Mouse (Mus musculus) liver, embryonic 14.5 days (tissue): Measurements from ENCODE around the gene Ppp2r5c. TPM values are rescaled to one million over a fixed set of nuclear protein-coding genes. Genes with fewer than 3 reads are reported as not detected.

Experiments used
- ATAC-seq: fragments of 200-750 bp; cut with Nextera tagmentation; 2 replicates; pipeline ENCODE4 v1.8.0; 2017; ENCODE audit warnings: moderate number of reproducible peaks, mild to moderate bottlenecking, moderate library complexity; ENCODE audit not compliant: insufficient read depth
- DNase-seq, 3 experiments: peaks; one replicate each; pipeline ENCODE4 v3.0.0-alpha.2; 2012 to 2013; ENCODE audit warnings: low read depth in 3 of 3, low spot score in 3 of 3
- H3K27ac ChIP-seq: fragments of 300-500 bp; sonication (generic); 2 replicates; pipeline ENCODE4 v1.5.1; 2014; ENCODE audit warnings: moderate library complexity, mild to moderate bottlenecking, control low read depth, inconsistent platforms
- H3K27me3 ChIP-seq: fragments of 300-500 bp; sonication (generic); 2 replicates; pipeline ENCODE4 v1.6.1; 2014; ENCODE audit warnings: mild to moderate bottlenecking, low read length, moderate library complexity; ENCODE audit not compliant: control insufficient read depth, insufficient read depth
- H3K36me3 ChIP-seq: fragments of 300-500 bp; sonication (generic); replicated peaks from 2 replicates; pipeline ENCODE4 v1.6.1; 2014; ENCODE audit warnings: low read depth; ENCODE audit not compliant: control insufficient read depth, insufficient read depth
- H3K4me1 ChIP-seq, 2 experiments: fragments of 200-500 bp in 1 of 2; fragments of 300-500 bp in 1 of 2; sonication (generic) in 1 of 2; replicated peaks; 2 replicates each; pipeline ENCODE4 v1.6.1; 2012 to 2014; ENCODE audit warnings: antibody characterized with exemption in 1 of 2, inconsistent platforms in 1 of 2, low read length in 1 of 2; ENCODE audit not compliant: control insufficient read depth in 2 of 2, insufficient read depth in 2 of 2
- H3K4me2 ChIP-seq: fragments of 300-500 bp; sonication (generic); 2 replicates; pipeline ENCODE4 v1.6.1; 2014; ENCODE audit warnings: low read depth, mild to moderate bottlenecking, control low read depth, moderate library complexity
- H3K4me3 ChIP-seq, 2 experiments: fragments of 200-500 bp in 1 of 2; fragments of 300-500 bp in 1 of 2; sonication (generic) in 1 of 2; 2 replicates each; pipeline ENCODE4 v1.5.1; 2012 to 2014; ENCODE audit warnings: low read depth in 2 of 2, low read length in 2 of 2, mild to moderate bottlenecking in 2 of 2, control low read depth in 1 of 2, inconsistent platforms in 1 of 2, moderate library complexity in 1 of 2; ENCODE audit not compliant: insufficient read depth in 1 of 2
- H3K9ac ChIP-seq: fragments of 300-500 bp; sonication (generic); replicated peaks from 2 replicates; pipeline ENCODE4 v1.6.1; 2014; ENCODE audit warnings: mild to moderate bottlenecking, control low read depth, moderate library complexity
- H3K9me3 ChIP-seq: fragments of 300-500 bp; sonication (generic); 2 replicates; pipeline ENCODE4 v1.6.1; 2016; ENCODE audit warnings: low read length, mixed read lengths; ENCODE audit not compliant: control insufficient read depth
- CTCF ChIP-seq: IDR thresholded peaks from 2 replicates; pipeline ENCODE4 v1.5.1; 2016; ENCODE audit warnings: antibody characterized with exemption, low read depth, control low read depth
- EP300 ChIP-seq: IDR thresholded peaks from 2 replicates; pipeline ENCODE4 v1.6.1; 2016; ENCODE audit warnings: antibody characterized with exemption, low read depth
- WGBS: fragments of 180-500 bp; shearing (Covaris S2); extraction: QIAGEN DNeasy Blood & Tissue Kit; methylation state at CpG from one replicate; pipeline ENCODE4 v1.1.7; 2014; ENCODE audit not compliant: insufficient replicate concordance; 5-methylcytosine and 5-hydroxymethylcytosine counted together
- polyA plus RNA-seq, 2 experiments: library from polyadenylated mRNA; depleted of rRNA in 1 of 2; stranded (reverse) in 1 of 2; unstranded in 1 of 2; fragments of >200 nt; fragmentation: Nextera tagmentation in 1 of 2; extraction: Ambion mirVana in 1 of 2; gene quantifications; 2 replicates each; pipeline versions ENCODE4 v1.2.1 to v1.2.3; 2012 to 2014

Ppp2r5c gene
- polyA plus RNA-seq (2012; rRNA removed) = 13.8 and 22.6 TPM in 2 replicates
- 70.8 and 75.6 TPM in 2 replicates for polyA plus RNA-seq (2014; fragmentation: Nextera tagmentation; extraction: Ambion mirVana)

DNA sequence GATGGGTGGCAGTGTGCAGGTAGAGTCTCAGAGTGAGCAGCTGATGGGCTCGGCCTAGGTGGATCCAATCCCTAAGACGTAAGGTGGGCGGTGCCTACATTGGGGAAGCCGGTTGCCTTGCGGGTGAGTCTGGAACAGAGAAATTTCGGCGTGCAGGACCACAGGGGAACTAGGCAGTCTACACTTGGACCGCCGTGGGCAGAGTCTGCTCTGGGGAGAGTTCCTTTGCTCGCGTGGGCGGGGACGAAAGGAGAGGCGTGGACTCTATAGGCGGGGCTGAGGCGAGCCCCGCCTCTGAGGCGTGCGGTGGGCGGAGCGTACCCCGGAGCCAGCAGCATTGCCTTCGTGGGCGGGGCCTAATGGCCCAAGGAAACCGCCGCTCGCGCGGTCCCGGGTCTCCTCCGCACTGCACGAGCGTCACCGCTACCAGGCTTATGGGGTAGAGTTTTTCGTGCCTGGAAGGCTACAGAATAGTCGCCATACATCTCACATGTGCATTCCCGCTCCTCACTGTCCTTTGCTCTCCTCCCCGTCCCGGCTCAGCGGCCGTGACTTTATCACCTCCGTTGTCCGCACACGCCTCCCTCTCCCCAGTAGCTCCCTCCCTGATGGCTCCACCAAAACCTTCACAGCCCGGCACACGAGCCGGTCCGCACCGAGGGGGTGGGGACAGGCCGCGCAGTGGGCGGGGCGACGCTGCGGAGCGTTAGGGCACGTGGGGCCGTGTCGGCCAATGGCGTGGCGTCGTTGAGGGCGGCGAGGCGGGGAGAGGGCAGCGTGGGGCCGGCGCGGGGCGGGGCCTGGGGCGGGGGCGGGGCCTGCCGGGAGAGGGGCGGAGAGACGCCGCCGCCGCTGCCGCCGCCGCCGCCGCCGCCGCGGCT, at the start of gene Ppp2r5c:
TSS of gene Ppp2r5c (plus strand) at position 831 of the 881 bp plus-strand sequence.
- peak within 1 kb of the TSS; percentile 68 to 87 for H3K4me3 ChIP-seq
- H3K9me3 ChIP-seq = no peaks in the 10 kb centered on the region
- H3K36me3 ChIP-seq = no peaks in the 10 kb centered on the region
- ATAC-seq (peak; percentile 94), DNase-seq (peak; percentile 79 to 87 (median 84))
- peak within 1 kb of the TSS; percentile 85 for H3K27ac ChIP-seq
- peak within 1 kb of the TSS; percentile 82 for H3K4me2 ChIP-seq
- peak within 1 kb of the TSS; percentile 78 for H3K9ac ChIP-seq
- H3K4me1 ChIP-seq = peaks cover 3 to 6% of the 10 kb centered on the region in 2 experiments; a peak in 2 of 4 replicates
- WGBS = under 1% methylated on average over 81 of the region's 86 CpGs
- H3K27me3 ChIP-seq = no peaks in the 10 kb centered on the region
- TF ChIP-seq EP300 (no peak), CTCF (no peak)

- Histone ChIP-seq H3K4me3 (no peak overlapping the region), H3K4me2 (no peak overlapping the region), H3K9me3 (no peaks in the 10 kb centered on the region), H3K27me3 (no peaks in the 10 kb centered on the region), H3K27ac (no peak overlapping the region), H3K4me1 (no peaks in the 10 kb centered on the region), H3K36me3 (no peaks in the 10 kb centered on the region), H3K9ac (no peak overlapping the region)
- 21% methylated on average over 8 of the region's 8 CpGs for WGBS
- no peak for ATAC-seq
- TF ChIP-seq CTCF (peak; percentile 78), EP300 (no peak)
- DNase-seq = no peak
Observed at GRCm38 (mm10) chr12:110398351-110398750, 48.6 kb upstream of the Ppp2r5c start.

DNA sequence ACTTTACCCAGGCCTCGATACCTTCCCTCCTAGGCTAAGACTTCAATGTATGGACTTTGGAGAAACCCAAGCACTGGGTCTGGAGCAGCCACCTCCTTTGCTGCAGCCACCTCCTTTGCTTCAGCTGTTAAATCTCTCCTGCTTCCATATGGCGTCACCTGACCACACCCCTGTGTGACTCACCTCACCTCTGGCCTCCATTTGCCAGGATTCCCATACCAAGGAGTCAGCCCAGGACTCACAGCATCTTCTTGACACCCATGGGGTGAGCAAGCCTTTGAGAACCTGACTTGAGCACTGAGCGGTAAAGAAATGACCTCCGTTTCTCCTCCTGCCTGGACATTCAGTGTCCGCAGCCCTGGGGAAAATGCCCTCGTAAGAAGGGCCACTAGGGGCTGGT, 47.8 kb upstream of the Ppp2r5c start:
- DNase-seq (no peak), ATAC-seq (no peak)
- no peak overlapping the region for H3K4me2 ChIP-seq
- no peaks in the 10 kb centered on the region for H3K4me1 ChIP-seq
- no peak overlapping the region for H3K9ac ChIP-seq
- no peaks in the 10 kb centered on the region for H3K9me3 ChIP-seq
- 65% methylated on average over 6 of the region's 6 CpGs for WGBS
- no peak overlapping the region for H3K4me3 ChIP-seq
- TF ChIP-seq EP300 = no peak
- no peak for TF ChIP-seq CTCF
- no peaks in the 10 kb centered on the region for H3K27me3 ChIP-seq
- H3K27ac ChIP-seq = no peak overlapping the region
- H3K36me3 ChIP-seq = no peaks in the 10 kb centered on the region

DNA sequence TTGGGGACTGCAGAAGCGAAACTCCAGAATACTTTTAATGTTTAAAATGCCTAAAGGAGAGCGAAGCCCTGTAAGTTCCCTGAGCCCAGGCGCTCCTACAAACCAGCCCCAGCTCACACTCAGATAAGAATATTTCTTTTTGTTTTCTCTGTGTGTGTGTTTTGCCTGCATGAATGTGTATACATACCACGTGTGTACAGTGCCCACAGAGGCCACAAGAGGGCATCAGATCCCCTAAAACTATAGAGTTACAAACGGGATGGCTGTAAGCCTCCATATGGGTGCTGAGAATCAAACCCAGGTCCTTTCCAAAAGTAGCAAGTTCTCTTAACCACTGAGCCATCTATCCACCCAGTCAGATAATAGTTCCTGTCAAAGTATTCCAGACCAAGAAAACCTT, 46.0 kb upstream of the Ppp2r5c start:
- Histone ChIP-seq H3K4me2 (no peak overlapping the region), H3K27ac (no peak overlapping the region), H3K27me3 (no peaks in the 10 kb centered on the region), H3K36me3 (no peaks in the 10 kb centered on the region), H3K4me3 (no peak overlapping the region), H3K9me3 (no peaks in the 10 kb centered on the region), H3K9ac (no peak overlapping the region), H3K4me1 (no peaks in the 10 kb centered on the region)
- TF ChIP-seq CTCF (no peak), EP300 (no peak)
- WGBS = 64% methylated on average over 5 of the region's 5 CpGs
- DNase-seq = no peak
- no peak for ATAC-seq

- H3K27me3 ChIP-seq = no peaks in the 10 kb centered on the region
- DNase-seq = no peak
- H3K4me2 ChIP-seq = no peak overlapping the region
- no peak overlapping the region for H3K4me3 ChIP-seq
- no peak overlapping the region for H3K9ac ChIP-seq
- no peak overlapping the region for H3K27ac ChIP-seq
- H3K36me3 ChIP-seq = no peaks in the 10 kb centered on the region
- WGBS = 62% methylated on average over 4 of the region's 4 CpGs
- H3K4me1 ChIP-seq = no peaks in the 10 kb centered on the region
- ATAC-seq = no peak
- TF ChIP-seq CTCF = no peak
- TF ChIP-seq EP300 = no peak
- H3K9me3 ChIP-seq = no peaks in the 10 kb centered on the region
Observed at GRCm38 (mm10) chr12:110401871-110402270, 45.0 kb upstream of the Ppp2r5c start.
